Mouse (Mus musculus) lung, adult 2 months (tissue): ENCODE results near the gene Pde10a.

Source experiments
- CTCF ChIP-seq: fragments of 200-500 bp; IDR thresholded peaks from 2 replicates; pipeline ENCODE4 v1.5.1; 2011; ENCODE audit warnings: mild to moderate bottlenecking, low read length, control low read depth; ENCODE audit not compliant: insufficient read depth
- POLR2A ChIP-seq: fragments of 200-500 bp; IDR thresholded peaks from 2 replicates; pipeline ENCODE4 v1.6.1; 2011; ENCODE audit warnings: low read depth, mild to moderate bottlenecking, control low read depth, low read length, borderline replicate concordance; ENCODE audit errors: extremely low read depth

DNA sequence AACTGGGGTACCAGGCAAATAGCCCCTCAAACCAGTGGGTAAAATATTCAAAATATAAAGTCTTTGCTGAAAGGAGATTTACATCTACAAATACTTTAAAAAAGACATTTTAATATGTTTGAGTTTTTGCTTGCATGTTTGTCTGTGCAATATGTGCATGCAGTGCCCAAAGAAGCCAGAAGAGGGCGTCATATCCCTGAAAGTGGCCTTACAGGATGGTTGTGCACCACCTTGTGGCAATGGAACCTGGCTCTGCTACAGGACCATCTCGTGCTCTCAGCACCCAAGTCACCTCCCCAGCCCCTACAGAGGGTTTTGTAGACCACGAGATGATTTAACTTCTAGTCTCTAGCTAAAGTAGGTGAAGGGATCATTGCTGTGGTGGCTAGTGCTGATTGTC lies 8.7 kb downstream of the Pde10a start:
- no peak for TF ChIP-seq POLR2A
- TF ChIP-seq CTCF, result no peak
